Mouse (Mus musculus) frontal cortex, postnatal 25 days (tissue): ENCODE results near the gene Cd84.

ENCODE experiments used
- DNase-seq, 2 experiments: peaks; one replicate each; pipeline ENCODE4 v3.0.0; 2022; ENCODE audit warnings: low spot score in 2 of 2

Cd84 gene

DNA sequence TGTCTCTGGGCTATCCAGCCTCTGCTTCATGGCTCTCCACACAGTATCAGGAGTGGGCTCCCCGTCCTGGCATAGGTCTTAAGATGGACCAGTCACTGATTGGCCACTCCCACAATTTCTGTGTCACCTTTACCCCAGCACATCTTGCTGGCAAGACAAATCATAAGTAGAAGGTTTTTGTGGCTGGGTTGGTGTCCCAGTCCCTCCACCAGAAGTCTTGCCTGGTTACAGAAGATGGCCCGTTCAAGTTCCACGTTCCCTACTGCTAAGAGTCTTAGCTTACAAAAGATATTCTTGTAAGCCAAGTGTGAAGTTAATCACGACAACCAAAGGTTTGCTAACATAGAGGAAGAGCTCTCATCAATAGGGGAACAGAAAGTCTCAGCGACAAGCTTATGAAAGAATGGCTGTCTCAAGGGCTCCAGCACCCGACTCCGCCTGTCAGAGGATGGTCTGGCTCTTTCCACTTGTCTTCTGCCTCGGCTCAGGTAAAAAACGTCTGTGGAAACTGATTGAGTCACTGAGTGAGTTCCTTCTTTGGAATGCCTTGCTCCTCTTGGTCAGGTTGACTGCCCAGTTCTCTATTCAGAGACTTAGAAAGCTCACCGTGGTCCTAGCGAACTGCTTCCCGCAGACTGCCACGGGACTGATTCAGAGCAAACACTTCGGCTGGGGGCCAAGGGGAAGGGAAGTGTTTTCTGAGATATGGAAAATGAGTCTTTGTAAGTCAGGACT, 78.0 kb downstream of the Cd84 start, which contains the start of gene Slamf6:
TSS of gene Slamf6 (plus strand) at position 211 of the 735 bp plus-strand sequence.
- DNase-seq: no peak

DNA sequence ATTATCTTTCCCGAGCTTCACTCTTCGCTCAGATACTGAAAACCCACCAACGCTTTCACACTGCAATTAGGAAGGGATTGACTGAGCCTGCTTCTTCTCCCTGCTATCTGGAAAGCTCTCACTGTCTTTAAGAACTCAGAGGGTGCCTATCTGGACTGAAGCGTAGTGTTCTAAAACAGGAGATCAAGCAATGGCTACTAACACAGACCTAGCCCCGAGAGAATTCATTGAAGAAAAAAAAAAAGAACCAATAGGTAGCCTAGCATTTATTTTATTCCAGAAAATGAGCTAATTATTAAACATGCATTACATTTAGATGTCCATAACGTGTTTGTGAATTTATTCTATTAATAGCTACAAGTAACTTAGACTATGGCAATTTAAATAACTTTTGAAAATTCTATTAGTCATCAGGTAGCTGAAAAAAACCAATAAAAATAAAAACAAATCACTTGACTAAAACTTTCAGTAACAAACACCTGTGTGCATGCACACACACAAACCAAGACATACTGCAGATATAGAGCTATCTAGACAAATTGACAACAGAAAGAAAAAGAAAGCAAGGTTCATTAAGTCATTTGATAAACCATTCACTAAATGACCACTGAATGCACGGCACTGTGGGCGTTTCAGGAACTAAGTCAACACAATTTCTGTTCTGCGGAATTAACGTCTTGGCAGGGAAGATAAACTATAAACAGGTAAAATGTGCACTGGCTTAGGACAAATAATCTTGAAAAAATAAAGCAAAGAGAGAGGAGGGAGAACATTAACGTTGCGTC, 78.8 kb downstream of the Cd84 start:
- no peak for DNase-seq

DNA sequence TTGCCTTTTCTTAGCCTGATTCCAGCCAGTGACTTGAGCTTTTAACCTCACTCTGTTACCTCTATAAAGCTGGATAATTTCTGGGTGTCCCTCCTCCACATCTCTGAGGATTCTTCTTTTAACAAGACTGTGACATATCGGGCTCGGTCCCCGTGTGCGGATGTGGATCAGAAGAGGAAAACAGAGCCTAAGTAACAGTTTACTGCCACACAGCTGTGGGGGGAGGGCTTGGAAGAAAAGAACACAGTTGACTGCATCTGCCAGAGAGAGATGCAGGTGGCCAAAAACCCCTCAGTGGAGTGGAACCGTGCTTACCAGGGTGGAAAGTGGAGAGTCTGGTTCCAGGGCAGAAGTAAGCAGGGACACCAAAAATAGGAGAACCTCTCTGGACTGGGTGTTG, 79.7 kb downstream of the Cd84 start:
- no peak for DNase-seq

DNA sequence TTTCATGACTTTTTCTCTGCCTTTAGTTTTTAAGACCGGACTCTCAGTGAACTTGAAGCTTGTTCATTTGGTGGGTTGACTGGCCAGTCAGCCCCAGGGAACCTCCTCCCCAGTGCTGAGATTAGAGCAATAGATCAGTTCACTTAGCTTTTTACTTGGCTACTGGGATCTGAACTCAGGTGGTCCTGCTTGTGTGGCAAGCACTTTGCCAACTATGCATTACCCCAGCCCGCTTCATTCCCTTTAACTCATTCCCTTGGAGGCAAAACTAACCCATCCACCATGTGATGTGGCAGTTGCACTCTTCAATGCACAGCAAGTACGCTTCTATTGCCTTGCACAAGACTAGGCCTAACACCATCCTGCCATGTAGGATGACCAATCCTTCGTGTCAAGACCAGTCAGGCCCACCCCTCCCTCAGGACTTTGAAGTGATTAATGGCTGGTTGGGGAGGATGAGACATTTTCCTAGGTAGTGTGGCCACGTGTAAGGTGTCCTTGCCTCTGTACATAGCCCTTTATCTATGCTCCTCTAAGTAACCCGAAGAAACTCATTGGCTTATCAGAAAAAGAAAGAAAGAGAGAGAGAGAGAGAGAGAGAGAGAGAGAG, 80.5 kb downstream of the Cd84 start:
- no peak for DNase-seq

DNA sequence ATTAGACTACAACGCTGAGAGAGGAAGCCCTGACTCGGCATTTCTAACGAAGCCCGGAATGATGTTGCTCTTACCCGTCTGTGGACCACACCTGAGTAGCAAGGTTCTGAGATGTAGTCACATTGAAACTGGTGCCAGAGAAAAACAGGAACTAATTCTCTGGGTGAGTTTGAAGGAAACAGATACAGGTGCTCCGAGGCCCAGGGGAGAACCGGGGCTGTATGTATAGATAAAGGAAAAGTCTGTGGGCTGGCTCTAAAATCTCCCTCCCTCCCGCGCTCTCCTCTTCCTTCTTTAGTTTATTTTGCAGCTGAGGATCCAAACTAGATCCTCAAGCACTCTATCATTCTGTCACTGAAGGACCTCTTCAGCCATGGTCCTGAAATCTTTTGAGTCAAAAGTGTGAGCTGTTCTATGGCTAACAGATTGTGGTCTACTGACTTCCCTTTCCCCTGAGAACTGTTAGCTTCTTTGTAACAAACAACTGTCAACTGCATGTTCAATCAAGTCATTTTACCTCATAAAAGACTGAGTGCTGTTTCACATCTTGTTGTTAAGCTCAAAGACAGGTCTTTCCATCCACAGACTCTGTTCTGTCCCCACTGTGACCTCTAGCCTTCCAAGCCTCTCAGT, 81.6 kb downstream of the Cd84 start:
- no peak for DNase-seq

DNA sequence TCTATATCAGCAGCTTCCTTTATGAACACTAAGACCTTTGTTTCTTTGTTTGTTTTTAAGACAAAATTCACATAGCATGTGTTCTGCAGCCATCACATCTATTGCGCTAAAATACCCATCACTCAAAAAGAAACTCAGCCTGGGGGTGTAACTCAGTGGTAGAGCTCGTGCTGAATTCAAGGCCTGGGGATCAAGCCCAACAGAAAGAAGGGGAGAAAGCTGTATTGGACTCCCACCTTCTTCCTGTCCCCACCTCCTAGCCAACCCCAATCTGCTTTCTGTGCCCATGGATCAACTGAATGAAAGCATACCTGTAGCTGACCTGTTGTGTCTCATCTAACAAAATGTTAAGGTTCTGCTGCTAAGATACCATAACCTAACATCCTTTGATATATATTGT, 82.1 kb downstream of the Cd84 start:
- DNase-seq: no peak

DNA sequence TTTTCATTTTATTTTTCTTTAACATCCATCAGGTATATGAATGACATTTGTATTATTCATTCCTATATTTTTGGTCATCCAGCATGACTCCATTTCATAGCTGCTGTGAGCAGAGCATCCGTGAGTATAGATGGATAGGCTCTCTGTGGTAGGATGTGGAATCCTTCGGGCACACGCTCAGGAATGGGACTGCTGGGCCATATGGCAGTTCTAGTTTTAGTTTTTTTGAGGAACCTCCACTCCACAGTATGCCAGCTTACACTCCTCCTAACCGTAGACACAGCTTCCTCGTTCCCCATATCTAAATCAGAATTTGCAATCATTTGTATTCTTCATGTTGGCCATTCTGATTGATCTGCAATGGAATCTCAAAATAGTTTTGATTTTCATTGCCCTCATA, 83.3 kb downstream of the Cd84 start:
- no peak for DNase-seq

DNA sequence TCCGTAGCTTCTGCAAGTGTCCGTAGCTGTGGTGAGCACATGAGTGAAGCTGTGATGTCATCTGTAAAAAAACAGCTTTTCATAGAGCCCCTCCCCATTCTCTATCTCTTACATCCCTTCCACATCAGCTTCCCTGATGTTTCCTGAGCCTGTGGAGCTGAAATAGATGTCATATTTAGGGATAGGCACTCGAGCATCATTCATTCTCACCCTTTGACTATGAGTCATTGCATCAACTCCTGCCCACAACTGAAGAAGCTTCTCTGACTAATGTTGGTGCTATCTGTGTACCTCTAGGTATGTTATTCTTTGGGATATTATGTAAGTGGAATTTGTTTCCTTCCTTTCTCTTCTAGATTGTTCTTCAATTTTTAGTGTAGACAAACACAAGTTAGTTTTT, 85.4 kb downstream of the Cd84 start:
- DNase-seq: no peak

DNA sequence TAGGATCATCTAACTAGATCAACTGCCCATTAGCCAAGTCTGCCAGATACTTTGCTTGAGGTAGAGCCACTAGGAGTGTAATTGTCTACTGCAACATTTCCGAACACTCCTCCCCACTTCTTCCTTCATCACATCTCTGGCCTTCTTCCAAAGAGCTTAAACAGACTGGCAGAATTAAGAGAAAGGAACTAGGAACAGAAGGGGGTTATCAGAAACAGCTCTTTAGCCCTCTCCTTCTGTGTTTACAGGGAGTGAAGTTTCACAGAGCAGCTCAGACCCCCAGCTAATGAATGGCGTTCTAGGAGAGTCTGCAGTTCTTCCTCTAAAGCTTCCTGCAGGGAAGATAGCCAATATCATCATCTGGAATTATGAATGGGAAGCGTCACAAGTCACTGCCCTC, 94.4 kb downstream of the Cd84 start:
- no peak for DNase-seq

GRCm38 (mm10) chr1:171938952-171939948, 99.8 kb downstream of the Cd84 start:
- no peak for DNase-seq
